Mouse (Mus musculus): ENCODE measurements around the gene Ell2. TPM values are rescaled to one million over a fixed set of nuclear protein-coding genes. Genes with fewer than 3 reads are reported as not detected.

Ell2 gene
- polyA plus RNA-seq, 1 experiment from 2014 or later = 5.9 TPM

- no peak for DNase-seq (ENCODE audit: low spot score)
- Histone ChIP-seq H3K36me3 (ENCODE audit: control insufficient read depth, insufficient read depth, low read length) (no peaks in the 10 kb centered on the region), H3K4me3 (ENCODE audit: low read depth, low read length) (no peak overlapping the region), H3K9ac (ENCODE audit: low read length) (no peak overlapping the region), H3K9me3 (ENCODE audit: control insufficient read depth, low read length) (no peaks in the 10 kb centered on the region), H3K4me1 (ENCODE audit: control insufficient read depth, insufficient read depth, low read length) (no peaks in the 10 kb centered on the region), H3K27ac (ENCODE audit: low read depth, low read length) (no peak overlapping the region), H3K27me3 (ENCODE audit: control insufficient read depth, insufficient read depth, low read length) (no peaks in the 10 kb centered on the region), H3K4me2 (ENCODE audit: low read depth) (no peak overlapping the region)
- 93% methylated on average over 3 of the region's 3 CpGs for WGBS
- ATAC-seq (ENCODE audit: insufficient read depth, low FRiP score, low TSS enrichment) = no peak
These were observed 92.9 kb downstream of the Ell2 start for GRCm38 (mm10) chr13:75799421-75799820.

- Histone ChIP-seq H3K9ac (ENCODE audit: low read length) (no peak overlapping the region), H3K4me2 (ENCODE audit: low read depth) (no peak overlapping the region), H3K4me1 (ENCODE audit: control insufficient read depth, insufficient read depth, low read length) (no peaks in the 10 kb centered on the region), H3K9me3 (ENCODE audit: control insufficient read depth, low read length) (no peaks in the 10 kb centered on the region), H3K27me3 (ENCODE audit: control insufficient read depth, insufficient read depth, low read length) (no peaks in the 10 kb centered on the region), H3K36me3 (ENCODE audit: control insufficient read depth, insufficient read depth, low read length) (no peaks in the 10 kb centered on the region), H3K27ac (ENCODE audit: low read depth, low read length) (no peak overlapping the region), H3K4me3 (ENCODE audit: low read depth, low read length) (no peak overlapping the region)
- DNase-seq (ENCODE audit: low spot score) (no peak), ATAC-seq (ENCODE audit: insufficient read depth, low FRiP score, low TSS enrichment) (no peak)
- 88% methylated on average over 1 of the region's 1 CpGs for WGBS
These were observed 101.4 kb downstream of the Ell2 start for GRCm38 (mm10) chr13:75807969-75808368.

- H3K4me3 ChIP-seq (ENCODE audit: low read depth, low read length) = no peak overlapping the region
- no peak for ATAC-seq (ENCODE audit: insufficient read depth, low FRiP score, low TSS enrichment)
- no peak for DNase-seq (ENCODE audit: low spot score)
- no peaks in the 10 kb centered on the region for H3K36me3 ChIP-seq (ENCODE audit: control insufficient read depth, insufficient read depth, low read length)
- 68% methylated on average over 1 of the region's 1 CpGs for WGBS
- H3K4me1 ChIP-seq (ENCODE audit: control insufficient read depth, insufficient read depth, low read length) = no peaks in the 10 kb centered on the region
- no peak overlapping the region for H3K27ac ChIP-seq (ENCODE audit: low read depth, low read length)
- H3K27me3 ChIP-seq (ENCODE audit: control insufficient read depth, insufficient read depth, low read length) = no peaks in the 10 kb centered on the region
- no peak overlapping the region for H3K9ac ChIP-seq (ENCODE audit: low read length)
- no peak overlapping the region for H3K4me2 ChIP-seq (ENCODE audit: low read depth)
- H3K9me3 ChIP-seq (ENCODE audit: control insufficient read depth, low read length) = no peaks in the 10 kb centered on the region
These were observed 103.4 kb downstream of the Ell2 start for GRCm38 (mm10) chr13:75809957-75810356.

- H3K4me1 ChIP-seq (ENCODE audit: control insufficient read depth, insufficient read depth, low read length) = no peaks in the 10 kb centered on the region
- H3K4me2 ChIP-seq (ENCODE audit: low read depth) = no peak overlapping the region
- WGBS = 94% methylated on average over 2 of the region's 2 CpGs
- H3K4me3 ChIP-seq (ENCODE audit: low read depth, low read length) = no peak overlapping the region
- H3K27ac ChIP-seq (ENCODE audit: low read depth, low read length) = no peak overlapping the region
- ATAC-seq (ENCODE audit: insufficient read depth, low FRiP score, low TSS enrichment) (no peak), DNase-seq (ENCODE audit: low spot score) (no peak)
- H3K9me3 ChIP-seq (ENCODE audit: control insufficient read depth, low read length) = no peaks in the 10 kb centered on the region
- no peak overlapping the region for H3K9ac ChIP-seq (ENCODE audit: low read length)
- no peaks in the 10 kb centered on the region for H3K27me3 ChIP-seq (ENCODE audit: control insufficient read depth, insufficient read depth, low read length)
- no peaks in the 10 kb centered on the region for H3K36me3 ChIP-seq (ENCODE audit: control insufficient read depth, insufficient read depth, low read length)
These were observed 110.6 kb downstream of the Ell2 start for GRCm38 (mm10) chr13:75817183-75817582.

- H3K27me3 ChIP-seq (ENCODE audit: control insufficient read depth, insufficient read depth, low read length) = no peaks in the 10 kb centered on the region
- no peaks in the 10 kb centered on the region for H3K9me3 ChIP-seq (ENCODE audit: control insufficient read depth, low read length)
- no peak overlapping the region for H3K4me2 ChIP-seq (ENCODE audit: low read depth)
- H3K9ac ChIP-seq (ENCODE audit: low read length) = no peak overlapping the region
- WGBS = 58% methylated on average over 3 of the region's 3 CpGs
- no peaks in the 10 kb centered on the region for H3K4me1 ChIP-seq (ENCODE audit: control insufficient read depth, insufficient read depth, low read length)
- DNase-seq (ENCODE audit: low spot score) (no peak), ATAC-seq (ENCODE audit: insufficient read depth, low FRiP score, low TSS enrichment) (no peak)
- no peak overlapping the region for H3K4me3 ChIP-seq (ENCODE audit: low read depth, low read length)
- no peak overlapping the region for H3K27ac ChIP-seq (ENCODE audit: low read depth, low read length)
- H3K36me3 ChIP-seq (ENCODE audit: control insufficient read depth, insufficient read depth, low read length) = no peaks in the 10 kb centered on the region
These were observed 111.9 kb downstream of the Ell2 start for GRCm38 (mm10) chr13:75818486-75818885.

GRCm38 (mm10) chr13:75818945-75819706 is 112.6 kb downstream of the Ell2 start:
- no peak overlapping the region for H3K4me3 ChIP-seq (ENCODE audit: low read depth, low read length)
- no peak overlapping the region for H3K27ac ChIP-seq (ENCODE audit: low read depth, low read length)
- ATAC-seq (ENCODE audit: insufficient read depth, low FRiP score, low TSS enrichment) (no peak), DNase-seq (ENCODE audit: low spot score) (no peak)
- H3K4me2 ChIP-seq (ENCODE audit: low read depth) = no peak overlapping the region
- no peak overlapping the region for H3K9ac ChIP-seq (ENCODE audit: low read length)
- H3K4me1 ChIP-seq (ENCODE audit: control insufficient read depth, insufficient read depth, low read length) = no peaks in the 10 kb centered on the region
- H3K27me3 ChIP-seq (ENCODE audit: control insufficient read depth, insufficient read depth, low read length) = no peaks in the 10 kb centered on the region
- 83% methylated on average over 3 of the region's 3 CpGs for WGBS
- H3K9me3 ChIP-seq (ENCODE audit: control insufficient read depth, low read length) = no peaks in the 10 kb centered on the region
- no peaks in the 10 kb centered on the region for H3K36me3 ChIP-seq (ENCODE audit: control insufficient read depth, insufficient read depth, low read length)

GRCm38 (mm10) chr13:75819898-75820297 is 113.3 kb downstream of the Ell2 start:
- H3K4me1 ChIP-seq (ENCODE audit: control insufficient read depth, insufficient read depth, low read length) = no peaks in the 10 kb centered on the region
- H3K4me3 ChIP-seq (ENCODE audit: low read depth, low read length) = no peak overlapping the region
- H3K27me3 ChIP-seq (ENCODE audit: control insufficient read depth, insufficient read depth, low read length) = no peaks in the 10 kb centered on the region
- H3K27ac ChIP-seq (ENCODE audit: low read depth, low read length) = no peak overlapping the region
- no peaks in the 10 kb centered on the region for H3K36me3 ChIP-seq (ENCODE audit: control insufficient read depth, insufficient read depth, low read length)
- ATAC-seq (ENCODE audit: insufficient read depth, low FRiP score, low TSS enrichment) (no peak), DNase-seq (ENCODE audit: low spot score) (no peak)
- H3K9ac ChIP-seq (ENCODE audit: low read length) = no peak overlapping the region
- no peaks in the 10 kb centered on the region for H3K9me3 ChIP-seq (ENCODE audit: control insufficient read depth, low read length)
- no peak overlapping the region for H3K4me2 ChIP-seq (ENCODE audit: low read depth)

Other genes starting within 250 kb of the Ell2 start
- 39.5 and 39.6 TPM in 2 replicates for gene Glrx, start 133.1 kb downstream of the Ell2 start, polyA plus RNA-seq (2014; fragmentation: Nextera tagmentation; extraction: Ambion mirVana)
- gene Rhobtb3, start 237.2 kb downstream of the Ell2 start, polyA plus RNA-seq (2014; fragmentation: Nextera tagmentation; extraction: Ambion mirVana) = 58.6 and 62.5 TPM in 2 replicates